Mouse (Mus musculus): Measurements from ENCODE around the gene Pgbd5.

Pgbd5 gene

DNA sequence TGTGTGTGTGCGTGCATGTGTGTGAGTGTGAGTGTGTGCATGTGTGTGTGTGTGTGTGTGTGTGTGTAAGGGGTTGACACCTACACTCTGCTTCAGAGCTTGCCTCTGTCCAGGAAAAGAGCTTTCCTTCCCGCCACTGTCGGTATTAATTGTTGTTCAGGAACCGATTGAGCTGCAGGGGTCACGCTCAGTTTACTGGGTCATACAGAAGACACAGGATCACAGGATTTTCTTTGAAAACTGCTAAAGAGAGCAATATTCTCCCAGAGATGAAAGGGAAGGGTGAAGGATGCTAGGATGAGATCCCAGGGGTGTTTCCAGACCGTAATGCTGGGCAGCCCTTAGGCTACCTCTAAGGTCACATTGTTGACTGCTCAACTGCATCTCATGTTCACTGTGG, at the start of gene Pgbd5:
Gene Pgbd5, minus strand, starts transcription at position 101 of the 400 bp plus-strand sequence.
- DNase-seq = no peak

DNA sequence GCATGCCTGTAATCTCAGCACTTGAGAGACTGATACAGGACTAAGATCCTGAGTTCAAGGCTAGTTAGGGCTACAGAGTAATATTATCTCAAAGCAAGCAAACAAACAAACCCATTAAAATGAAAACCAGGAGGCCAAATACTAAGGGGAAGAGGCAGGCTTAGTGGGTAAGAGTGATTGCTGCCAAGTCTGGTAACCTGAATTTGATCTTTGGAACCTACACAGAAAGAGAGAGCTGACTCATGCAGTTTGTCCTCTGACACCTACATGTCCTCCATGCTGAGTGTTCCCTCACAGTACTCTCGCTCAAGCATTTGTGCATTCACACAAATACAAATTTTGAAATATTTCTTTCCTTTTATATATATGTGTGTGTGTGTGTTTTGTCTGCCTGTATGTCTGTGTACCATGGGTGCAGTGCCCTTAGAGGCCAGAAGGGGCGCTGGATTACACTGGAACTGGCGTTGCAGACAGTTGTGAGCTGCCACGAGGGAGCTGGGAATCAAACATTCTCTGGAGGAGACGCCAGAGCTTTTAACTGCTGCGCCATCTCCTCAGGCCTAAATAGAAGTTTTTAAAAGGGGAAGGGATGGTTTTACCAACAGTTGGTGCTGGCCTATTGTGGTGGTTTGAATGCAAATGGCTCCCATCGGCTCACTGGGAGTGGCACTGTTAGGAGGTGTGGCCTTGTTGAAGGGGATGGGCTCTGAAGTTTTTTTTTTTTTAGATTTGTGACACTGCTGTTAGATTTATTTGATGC, 44.1 kb upstream of the Pgbd5 start:
- peak; percentile 47 for DNase-seq

DNA sequence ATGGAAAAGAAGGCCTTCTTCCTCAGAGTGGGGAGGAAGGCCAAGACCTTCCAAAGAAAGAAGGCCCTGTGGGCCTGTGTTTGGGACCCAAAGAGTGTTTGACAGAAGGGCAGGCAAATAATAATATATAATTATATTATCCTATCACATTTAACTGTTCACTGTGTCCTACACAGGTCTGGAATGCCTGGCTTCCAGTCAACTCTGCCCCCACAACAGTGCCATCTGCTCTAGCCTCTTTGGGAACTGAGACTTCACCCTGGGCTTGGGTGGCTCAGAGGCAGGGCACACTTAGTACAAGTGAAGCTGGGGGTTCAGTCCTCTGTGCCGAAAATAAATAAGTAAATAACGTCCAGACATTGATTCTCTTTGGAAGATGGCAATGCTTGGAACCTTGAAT, 43.3 kb upstream of the Pgbd5 start:
- no peak for DNase-seq

DNA sequence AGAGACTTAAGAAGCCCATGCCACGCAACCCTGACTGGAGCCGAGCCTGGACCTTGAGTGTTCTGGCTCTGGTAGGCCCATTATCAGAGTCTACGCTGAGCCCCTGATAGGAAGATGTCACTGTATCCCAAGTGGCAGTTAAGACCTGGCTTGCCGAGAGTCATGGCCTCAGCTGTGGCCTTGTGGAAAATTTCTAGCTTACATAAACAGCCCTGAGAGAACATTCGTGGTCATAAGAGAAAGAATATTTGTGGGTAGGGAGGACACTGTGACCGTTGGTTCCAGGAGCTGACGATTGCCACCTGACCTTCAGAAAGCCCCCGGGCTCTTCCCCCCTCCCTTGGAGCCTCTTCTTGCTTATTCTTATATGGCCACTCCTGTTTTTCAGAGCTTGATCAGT, 40.9 kb upstream of the Pgbd5 start:
- no peak for DNase-seq

DNA sequence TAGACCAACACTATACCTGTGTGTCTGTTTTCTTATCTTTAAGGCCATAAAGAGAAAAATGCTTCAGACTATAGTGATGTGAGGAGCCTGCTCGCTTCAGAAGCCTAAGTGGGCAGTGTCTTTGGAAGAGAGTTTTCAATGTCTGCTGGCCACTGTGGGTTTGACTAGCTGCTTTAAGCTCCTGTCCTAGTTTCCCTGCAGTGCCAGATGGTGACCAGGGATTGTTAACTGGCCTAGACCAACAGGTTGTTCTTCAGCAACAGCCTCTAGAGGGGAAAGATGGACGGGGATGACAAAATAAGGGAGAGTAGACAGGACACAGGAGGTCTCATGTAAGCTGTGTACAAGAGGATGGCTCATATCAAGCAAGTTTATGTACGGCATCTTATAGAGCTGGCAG, 39.8 kb upstream of the Pgbd5 start:
- DNase-seq = no peak

DNA sequence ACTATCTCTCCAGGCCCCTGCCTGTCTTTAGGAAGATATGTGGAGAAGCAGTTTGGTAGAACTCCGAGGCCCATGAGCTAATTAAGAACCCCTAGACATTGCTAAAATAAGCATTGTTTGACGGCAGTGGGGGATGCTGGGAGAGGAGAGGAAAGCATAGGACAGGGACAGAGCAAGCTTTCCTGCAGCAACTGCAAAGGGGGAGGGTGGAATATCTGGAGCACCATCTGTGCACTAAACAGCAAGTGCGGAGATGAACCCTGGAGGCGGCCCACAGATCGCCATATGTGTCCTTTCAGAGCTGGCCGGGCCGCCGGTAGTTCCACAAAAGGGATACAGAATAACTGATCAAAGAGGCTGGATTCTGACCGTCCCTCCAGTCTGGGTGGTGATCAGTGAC, 37.2 kb upstream of the Pgbd5 start:
- no peak for DNase-seq

GRCm38 (mm10) chr8:124475690-124476089, 36.2 kb upstream of the Pgbd5 start:
- no peak for DNase-seq

DNA sequence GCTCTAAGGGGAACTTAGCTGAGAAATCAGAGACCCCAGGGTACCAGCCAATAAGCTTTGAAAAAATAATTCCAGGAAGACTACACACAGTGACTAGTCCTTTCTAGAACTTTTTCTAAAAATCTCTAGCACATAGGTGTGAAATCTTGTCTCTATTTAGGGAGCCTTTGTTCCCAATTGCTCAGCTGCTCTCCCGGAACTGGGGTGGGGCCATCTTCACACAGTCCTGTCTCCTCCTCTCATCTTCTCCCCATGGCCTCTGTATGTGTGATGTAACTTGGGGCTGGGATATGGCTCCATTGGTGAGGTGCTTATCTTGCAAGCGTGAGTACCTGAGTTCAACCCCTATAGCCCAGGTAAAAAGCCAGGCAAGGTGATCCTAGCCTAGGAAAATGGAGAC, 25.2 kb upstream of the Pgbd5 start:
- no peak for DNase-seq

- no peak for DNase-seq
These were observed 23.7 kb upstream of the Pgbd5 start for GRCm38 (mm10) chr8:124463111-124463510.

GRCm38 (mm10) chr8:124462192-124462591, 22.7 kb upstream of the Pgbd5 start:
- no peak for DNase-seq

DNA sequence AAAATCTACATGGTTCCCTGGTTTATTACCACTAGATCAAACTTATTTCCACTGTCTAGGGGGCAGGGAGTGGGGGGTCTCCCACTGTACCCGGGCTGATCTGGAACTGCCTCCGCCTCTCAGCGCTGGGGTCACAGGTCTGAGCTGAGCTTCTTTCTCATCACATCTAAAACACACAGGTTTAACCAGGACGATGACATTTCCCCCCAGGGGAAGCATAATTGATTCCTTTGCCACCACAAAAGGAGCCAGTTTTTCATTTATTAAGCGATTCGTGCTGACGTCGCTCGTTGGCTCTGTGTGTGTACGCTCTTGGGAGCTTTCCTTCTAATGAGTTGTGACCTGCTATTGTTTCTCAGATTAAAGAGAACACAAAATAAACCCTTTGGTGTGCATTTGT, 21.6 kb upstream of the Pgbd5 start:
- no peak for DNase-seq

DNA sequence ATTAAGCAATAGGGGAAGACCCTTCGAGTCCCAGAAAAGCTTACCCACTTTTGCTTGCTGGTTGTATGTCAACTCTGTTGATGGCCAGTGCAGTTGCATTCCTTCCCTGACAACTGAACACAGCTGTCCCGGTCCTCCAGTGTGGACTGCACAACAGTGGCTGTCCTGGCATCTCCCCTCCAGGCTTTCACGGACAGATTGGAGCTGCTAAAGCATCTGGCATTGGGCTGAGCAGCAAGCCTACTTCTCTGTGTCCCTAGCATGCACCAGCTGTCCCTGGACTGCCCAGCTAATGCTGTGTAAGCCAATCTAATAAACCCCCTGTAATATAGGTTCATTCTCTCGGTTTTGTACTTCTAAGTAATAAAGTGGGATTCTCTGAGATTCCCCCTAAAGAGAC, 21.2 kb upstream of the Pgbd5 start:
- no peak for DNase-seq

GRCm38 (mm10) chr8:124459627-124460026, 20.2 kb upstream of the Pgbd5 start:
- peak; percentile 29 for DNase-seq

GRCm38 (mm10) chr8:124455359-124455758, 15.9 kb upstream of the Pgbd5 start:
- no peak for DNase-seq

DNA sequence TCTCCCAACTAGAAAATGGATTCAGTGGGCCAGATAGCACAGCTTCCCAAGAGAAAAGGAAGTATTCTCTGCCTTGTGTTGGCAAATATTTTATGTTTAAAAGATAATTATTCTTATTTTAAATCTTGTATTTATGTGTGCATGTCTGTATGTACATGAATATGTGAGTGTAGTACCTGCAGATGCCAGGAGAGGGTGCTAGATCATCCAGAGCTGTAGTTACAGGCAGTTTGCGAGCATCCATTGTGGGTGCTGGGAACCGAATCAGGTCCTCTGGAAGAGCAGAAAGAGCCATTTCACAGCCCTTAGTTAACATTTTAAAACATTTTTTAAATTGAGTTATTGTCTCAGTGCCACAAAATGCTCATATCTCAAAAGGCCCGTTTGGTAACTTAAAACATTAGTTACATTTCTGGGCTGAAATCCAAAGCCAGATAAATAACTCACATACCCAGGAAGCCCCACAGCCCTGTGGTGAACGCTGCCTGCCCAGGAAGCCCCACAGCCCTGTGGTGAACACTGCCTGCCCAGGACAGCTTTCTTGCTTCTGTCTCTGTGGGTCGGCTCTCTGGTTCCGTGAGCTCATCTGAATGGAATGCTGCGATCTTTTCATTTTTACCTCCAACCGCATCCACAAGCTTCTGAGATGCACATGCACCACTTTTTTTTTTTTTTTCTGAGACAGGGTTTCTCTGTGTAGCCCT, 10.9 kb upstream of the Pgbd5 start:
- no peak for DNase-seq

GRCm38 (mm10) chr8:124448962-124449670, 9.7 kb upstream of the Pgbd5 start:
- no peak for DNase-seq

DNA sequence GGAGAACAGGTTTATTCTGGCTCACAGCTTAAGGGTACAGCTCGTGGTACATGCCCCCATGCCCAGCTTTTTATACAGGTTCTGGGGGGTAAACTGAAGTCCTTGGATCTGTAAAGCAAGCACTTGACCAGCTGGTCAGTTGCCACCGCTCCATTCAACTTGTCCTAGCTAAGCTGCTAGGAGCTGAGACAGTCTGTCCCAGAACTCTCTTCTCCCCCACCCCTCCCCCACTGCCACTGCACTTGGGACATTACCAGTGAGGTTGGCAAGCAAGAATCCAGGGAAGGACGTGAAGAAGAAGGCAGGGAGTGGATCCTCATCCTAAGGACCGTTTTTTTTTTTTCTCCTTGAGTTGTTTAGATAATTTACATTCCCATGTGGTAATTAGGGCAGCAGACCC, 2.7 kb downstream of the Pgbd5 start:
- no peak for DNase-seq

- DNase-seq = no peak
These were observed 3.7 kb downstream of the Pgbd5 start for GRCm38 (mm10) chr8:124435707-124436243.

- DNase-seq = no peak
These were observed 4.3 kb downstream of the Pgbd5 start for GRCm38 (mm10) chr8:124435170-124435569.

GRCm38 (mm10) chr8:124434126-124434790, 5.2 kb downstream of the Pgbd5 start:
- DNase-seq = peak; percentile 97

DNA sequence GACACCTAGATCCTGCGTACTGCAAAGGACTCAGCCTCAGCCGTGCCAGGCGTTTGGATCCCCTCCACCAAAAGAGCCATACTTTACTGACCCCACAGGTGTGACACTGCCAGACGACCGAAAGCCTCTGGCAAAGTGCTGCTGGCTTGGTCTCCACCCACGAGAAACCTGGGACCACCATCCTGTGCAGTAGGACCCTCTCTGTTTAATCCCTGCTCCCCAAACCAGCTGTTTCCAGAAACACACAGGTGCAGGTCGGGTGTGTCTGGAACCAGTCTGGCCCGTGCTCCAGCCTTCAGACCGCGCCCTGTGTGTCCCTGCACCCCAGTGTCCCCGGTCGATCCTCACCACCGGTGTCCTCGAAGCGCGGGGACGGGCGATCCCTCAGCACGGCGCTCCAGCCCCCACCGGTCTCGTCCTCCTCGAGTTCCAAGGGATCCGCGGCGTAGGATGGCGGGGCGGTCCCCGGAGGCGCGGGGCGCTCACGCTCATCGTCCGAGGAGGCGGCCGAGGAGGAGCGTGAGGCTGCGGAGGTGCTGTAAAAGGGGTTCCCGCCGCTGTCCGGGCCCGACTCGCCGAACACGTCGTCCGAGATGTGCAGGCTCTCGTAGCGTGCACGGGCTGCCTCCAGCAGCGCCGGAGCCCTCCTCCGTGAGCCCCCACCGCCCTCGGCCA, 5.9 kb downstream of the Pgbd5 start:
- DNase-seq = peak; percentile 7

DNA sequence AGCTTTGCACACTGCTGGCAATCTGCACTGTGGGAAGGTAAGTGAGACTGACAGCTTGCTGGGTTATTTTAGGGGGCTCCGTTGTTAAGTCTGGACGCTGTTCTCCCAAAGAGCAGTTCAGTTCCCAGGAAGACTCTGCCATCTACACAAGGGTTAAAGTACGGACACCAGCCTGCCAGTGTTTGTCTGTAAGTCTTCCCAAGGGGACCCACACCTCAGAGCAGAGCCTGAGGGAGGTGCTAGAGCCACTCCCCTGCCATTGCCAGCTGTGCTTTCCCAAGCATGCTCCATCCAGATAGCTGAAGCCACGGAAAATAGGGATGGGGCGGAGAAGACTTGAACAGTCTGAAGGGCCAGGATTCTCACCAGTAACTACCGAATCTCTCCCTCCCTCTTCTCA, 8.6 kb downstream of the Pgbd5 start:
- no peak for DNase-seq

DNA sequence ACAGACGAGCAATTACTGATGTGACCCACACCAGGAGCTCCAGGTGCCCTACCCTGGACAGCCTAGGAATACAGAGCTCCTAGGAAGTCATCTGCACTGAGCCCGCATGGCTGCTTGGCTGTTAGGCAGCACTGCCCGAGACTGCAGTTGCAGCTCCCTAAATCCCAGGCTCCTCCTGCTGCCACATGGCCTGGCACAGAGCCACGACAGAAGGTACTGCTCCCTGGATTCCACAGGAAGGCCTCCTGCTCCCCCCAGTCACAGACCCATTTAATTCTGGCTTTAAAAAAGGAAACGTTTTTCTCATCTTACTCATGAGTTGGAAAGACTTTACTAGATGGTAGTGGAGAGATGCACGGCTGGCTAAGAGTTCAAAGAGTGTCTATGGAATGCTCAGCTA, 10.0 kb downstream of the Pgbd5 start:
- DNase-seq = no peak

Data from kidney, adult 9 months (tissue).